Mouse (Mus musculus): Measurements from ENCODE around the gene Capn1. TPM values are rescaled to one million over a fixed set of nuclear protein-coding genes. Genes with fewer than 3 reads are reported as not detected.

The Capn1 gene
- total and polyA plus RNA-seq, 2 experiments from 2014 or later, result 3.3 to 7.7 TPM

DNA sequence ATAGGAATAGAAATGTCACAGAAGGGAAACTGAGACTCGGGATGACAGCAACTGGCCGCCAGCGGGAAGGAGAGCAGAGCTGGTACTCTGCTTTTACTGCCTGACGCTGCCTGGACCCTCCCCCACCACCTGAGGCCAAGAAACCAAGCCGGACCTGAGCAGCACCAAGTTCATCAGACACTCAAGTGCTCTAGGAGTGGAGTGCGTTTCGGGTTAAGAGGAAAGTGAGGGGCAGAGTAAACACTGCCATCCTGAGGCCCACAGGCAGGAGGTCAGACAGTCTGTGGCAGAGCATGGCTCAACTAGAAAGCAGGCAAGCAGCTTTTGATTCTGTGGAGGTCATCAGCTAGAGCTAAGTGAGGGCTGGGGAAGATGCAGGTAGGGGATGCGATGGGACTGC lies 7.4 kb upstream of the Capn1 start:
- no peaks in the 10 kb centered on the region for H3K36me3 ChIP-seq (ENCODE audit: insufficient read depth)
- H3K9ac ChIP-seq, result no peak overlapping the region

DNA sequence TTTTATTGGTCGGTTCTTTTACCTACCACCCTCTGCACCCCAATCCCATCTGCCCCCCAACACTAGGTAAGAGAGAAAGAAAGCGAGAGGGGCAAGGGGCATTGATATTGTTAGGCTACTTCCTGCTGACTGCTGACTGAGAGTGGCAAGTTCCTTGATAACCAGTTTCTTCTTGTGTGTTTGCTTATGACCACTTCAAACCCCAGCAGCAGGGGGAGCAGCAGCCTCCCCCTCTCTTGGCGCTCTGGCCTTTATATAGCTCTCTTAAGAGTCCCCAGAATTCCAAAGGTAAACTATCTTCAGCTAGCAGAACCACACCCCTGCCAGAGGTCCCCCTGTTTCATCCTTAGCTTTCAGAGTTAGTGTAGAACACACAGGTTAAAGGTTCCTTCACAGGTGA lies 4.6 kb upstream of the Capn1 start:
- Histone ChIP-seq H3K27ac (ENCODE audit: low read depth, low read length) (no peak overlapping the region), H3K9ac (no peak overlapping the region), H3K9me3 (ENCODE audit: low read length) (no peaks in the 10 kb centered on the region), H3K4me3 (ENCODE audit: low read depth, low read length) (no peak overlapping the region), H3K4me2 (ENCODE audit: low read depth) (no peak overlapping the region), H3K36me3 (ENCODE audit: insufficient read depth) (no peaks in the 10 kb centered on the region), H3K4me1 (ENCODE audit: insufficient read depth) (no peaks in the 10 kb centered on the region; the same call in 1 of the 2 replicates), H3K27me3 (ENCODE audit: insufficient read depth, low read length) (no peaks in the 10 kb centered on the region; the same call in 1 of the 2 replicates)
- no peak for TF ChIP-seq CTCF (IDR thresholded peaks at IDR 0.05; ENCODE audit: low read depth)
- WGBS, result 54% methylated on average over 3 of the region's 3 CpGs
- ATAC-seq (no peak), DNase-seq (no peak)

More for the DNA sequence above, 7.4 kb upstream of the Capn1 start:
- ATAC-seq (no peak), DNase-seq (no peak)
- H3K9me3 ChIP-seq (ENCODE audit: low read length), result no peaks in the 10 kb centered on the region
- H3K4me2 ChIP-seq (ENCODE audit: low read depth), result no peak overlapping the region
- no peak overlapping the region for H3K27ac ChIP-seq (ENCODE audit: low read depth, low read length)
- H3K4me1 ChIP-seq (ENCODE audit: insufficient read depth), result no peaks in the 10 kb centered on the region
- no peak for TF ChIP-seq CTCF (IDR thresholded peaks at IDR 0.05; ENCODE audit: low read depth)
- H3K27me3 ChIP-seq (ENCODE audit: insufficient read depth, low read length), result no peaks in the 10 kb centered on the region
- 72% methylated on average over 8 of the region's 8 CpGs for WGBS
- H3K4me3 ChIP-seq (ENCODE audit: low read depth, low read length), result no peak overlapping the region

DNA sequence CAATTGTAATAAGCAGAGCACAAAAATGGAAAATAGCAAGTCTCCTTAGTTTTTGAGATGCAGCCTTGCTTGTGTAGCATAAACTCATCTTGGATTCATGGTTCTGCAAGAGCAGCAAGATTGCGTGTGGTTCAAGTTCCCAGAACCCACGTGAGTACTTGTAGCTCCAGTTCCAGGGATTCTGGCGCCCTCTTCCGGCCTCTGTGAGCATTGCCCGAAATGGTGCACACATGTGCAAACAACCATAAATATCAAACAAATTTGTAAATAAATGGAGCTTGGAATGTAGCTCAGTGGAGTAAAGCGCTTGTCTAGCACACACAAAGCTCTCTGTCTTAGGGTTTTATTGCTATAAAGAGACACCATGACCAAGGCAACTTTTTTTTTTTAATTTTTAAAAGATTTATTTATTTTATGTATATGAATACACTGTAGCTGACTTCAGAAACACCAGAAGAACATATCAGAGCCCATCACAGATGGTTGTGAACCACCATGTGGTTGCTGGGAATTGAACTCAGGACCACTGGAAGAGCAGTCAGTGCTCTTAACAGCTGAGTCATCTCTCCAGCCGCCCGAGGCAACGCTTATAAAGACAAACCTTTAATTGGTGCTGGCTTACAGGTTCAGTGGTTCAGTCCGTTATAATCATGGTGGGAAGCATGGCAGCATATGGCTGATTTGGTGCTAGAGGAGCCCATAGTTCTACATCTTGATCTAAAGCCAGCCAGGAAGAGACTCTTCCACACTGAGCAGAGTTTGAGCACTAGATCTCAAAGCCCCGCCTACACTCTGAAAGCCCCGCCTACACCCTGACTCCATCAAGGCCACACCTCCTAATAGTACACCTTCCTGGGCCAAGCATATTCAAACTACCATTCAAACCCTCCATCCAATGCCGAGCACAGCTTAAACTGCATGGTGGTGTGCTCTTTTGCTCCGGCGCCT lies 2.7 kb upstream of the Capn1 start:
- peak; percentile 88 for DNase-seq
- WGBS, result 29% methylated on average over 15 of the region's 15 CpGs
- H3K4me2 ChIP-seq (ENCODE audit: low read depth), result no peak overlapping the region
- H3K27me3 ChIP-seq (ENCODE audit: insufficient read depth, low read length), result no peaks in the 10 kb centered on the region; the same call in 1 of the 2 replicates
- H3K9ac ChIP-seq, result no peak overlapping the region; the same call in 1 of the 2 replicates
- no peaks in the 10 kb centered on the region for H3K36me3 ChIP-seq (ENCODE audit: insufficient read depth)
- TF ChIP-seq CTCF (IDR thresholded peaks at IDR 0.05; ENCODE audit: low read depth), result peak; percentile 87
- H3K9me3 ChIP-seq (ENCODE audit: low read length), result no peaks in the 10 kb centered on the region
- no peaks in the 10 kb centered on the region; the same call in 1 of the 2 replicates for H3K4me1 ChIP-seq (ENCODE audit: insufficient read depth)
- no peak overlapping the region for H3K4me3 ChIP-seq (ENCODE audit: low read depth, low read length)
- peak; percentile 68; the same call in 1 of the 2 replicates for ATAC-seq
- H3K27ac ChIP-seq (ENCODE audit: low read depth, low read length), result no peak overlapping the region

DNA sequence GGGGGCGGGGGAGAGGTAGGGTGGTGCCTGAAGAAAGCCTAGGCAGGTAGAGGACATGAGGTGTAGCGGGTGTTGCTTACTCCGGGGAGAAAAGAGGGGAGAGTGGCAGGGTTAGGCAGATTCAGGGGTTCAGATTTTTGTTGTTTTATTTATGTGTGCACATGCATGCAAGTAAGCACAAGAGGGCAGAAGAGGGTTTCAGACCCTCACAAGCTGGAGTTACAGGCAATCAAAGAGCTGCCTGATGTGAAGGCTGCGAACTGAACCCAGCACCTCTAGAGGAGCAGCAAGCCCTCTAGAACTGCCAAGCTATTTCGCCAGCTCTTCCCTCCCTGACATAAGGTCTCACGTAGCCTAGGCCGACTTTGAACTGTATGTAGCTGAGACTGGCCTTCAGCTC lies 835 bp upstream of the Capn1 start:
- DNase-seq, result peak; percentile 17
- H3K4me3 ChIP-seq (ENCODE audit: low read depth, low read length), result no peak overlapping the region
- no peaks in the 10 kb centered on the region; the same call in 1 of the 2 replicates for H3K27me3 ChIP-seq (ENCODE audit: insufficient read depth, low read length)
- peak overlapping the region; percentile 76 for H3K4me2 ChIP-seq (ENCODE audit: low read depth)
- peak; percentile 36 for TF ChIP-seq CTCF (IDR thresholded peaks at IDR 0.05; ENCODE audit: low read depth)
- no peak for ATAC-seq
- H3K9ac ChIP-seq, result no peak overlapping the region
- H3K9me3 ChIP-seq (ENCODE audit: low read length), result no peaks in the 10 kb centered on the region
- no peaks in the 10 kb centered on the region for H3K36me3 ChIP-seq (ENCODE audit: insufficient read depth)
- H3K4me1 ChIP-seq (ENCODE audit: insufficient read depth), result no peaks in the 10 kb centered on the region; the same call in 1 of the 2 replicates
- 44% methylated on average over 7 of the region's 7 CpGs for WGBS
- no peak overlapping the region for H3K27ac ChIP-seq (ENCODE audit: low read depth, low read length)

DNA sequence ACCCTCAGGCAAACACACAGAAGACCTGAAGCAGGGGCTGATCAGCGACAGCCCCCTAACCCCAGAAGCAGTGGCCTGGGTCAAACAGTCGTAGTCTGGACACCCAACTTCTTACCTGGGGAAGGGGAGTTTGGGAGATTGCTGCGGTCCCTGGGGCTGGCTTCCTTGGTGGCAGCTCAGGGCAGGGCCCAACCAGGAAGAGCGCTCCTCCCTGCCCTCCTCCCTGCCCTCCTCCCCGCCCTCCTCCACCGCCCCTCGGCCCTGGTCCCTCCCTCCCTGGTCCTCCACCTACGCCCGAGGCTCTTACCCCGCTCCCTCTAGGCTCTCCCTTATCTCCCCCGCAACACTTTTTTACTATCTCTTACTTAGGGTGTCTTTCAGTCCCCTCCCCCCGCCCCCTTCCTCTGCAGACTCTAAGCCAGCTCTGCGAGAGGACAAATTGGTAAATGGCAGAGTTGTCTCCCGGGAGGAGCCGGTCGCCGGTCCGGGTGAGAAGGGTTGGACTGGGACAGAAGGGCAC lies 646 bp downstream of the Capn1 start:
- TF ChIP-seq CTCF (IDR thresholded peaks at IDR 0.05; ENCODE audit: low read depth), result no peak
- Histone ChIP-seq H3K4me2 (ENCODE audit: low read depth) (peak overlapping the region; percentile 76), H3K27me3 (ENCODE audit: insufficient read depth, low read length) (no peaks in the 10 kb centered on the region; the same call in 1 of the 2 replicates), H3K9ac (peak overlapping the region; percentile 58), H3K4me3 (ENCODE audit: low read depth, low read length) (peak overlapping the region; percentile 44), H3K9me3 (ENCODE audit: low read length) (no peaks in the 10 kb centered on the region), H3K27ac (ENCODE audit: low read depth, low read length) (no peak overlapping the region), H3K4me1 (ENCODE audit: insufficient read depth) (no peaks in the 10 kb centered on the region; the same call in 1 of the 2 replicates), H3K36me3 (ENCODE audit: insufficient read depth) (no peaks in the 10 kb centered on the region)
- WGBS, result 5% methylated on average over 15 of the region's 18 CpGs
- ATAC-seq (peak; percentile 54; the same call in 1 of the 2 replicates), DNase-seq (peak; percentile 12)

DNA sequence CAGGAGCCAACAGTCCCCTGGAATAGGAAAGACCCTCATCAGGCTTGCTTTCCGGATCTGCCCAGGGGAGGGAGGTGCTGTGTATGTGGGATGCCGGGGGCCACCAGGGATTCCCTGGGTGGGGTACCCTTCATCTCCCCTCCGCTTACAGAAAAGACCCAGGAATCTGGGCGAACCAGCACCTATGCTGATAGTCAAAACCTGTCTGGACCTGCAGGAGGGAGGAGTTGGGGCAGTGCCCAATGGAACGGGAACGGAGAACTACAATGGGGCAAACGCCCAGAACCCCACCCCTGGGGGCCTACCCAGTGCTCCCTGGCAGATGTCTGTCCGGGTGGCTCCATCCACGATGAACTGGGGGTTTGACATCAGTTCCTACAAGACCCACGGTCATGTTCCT lies 2.0 kb downstream of the Capn1 start:
- H3K4me3 ChIP-seq (ENCODE audit: low read depth, low read length), result no peak overlapping the region
- no peaks in the 10 kb centered on the region; the same call in 1 of the 2 replicates for H3K27me3 ChIP-seq (ENCODE audit: insufficient read depth, low read length)
- no peaks in the 10 kb centered on the region for H3K36me3 ChIP-seq (ENCODE audit: insufficient read depth)
- ATAC-seq (no peak), DNase-seq (no peak)
- H3K4me1 ChIP-seq (ENCODE audit: insufficient read depth), result no peaks in the 10 kb centered on the region; the same call in 1 of the 2 replicates
- H3K9ac ChIP-seq, result no peak overlapping the region
- no peak for TF ChIP-seq CTCF (IDR thresholded peaks at IDR 0.05; ENCODE audit: low read depth)
- no peaks in the 10 kb centered on the region for H3K9me3 ChIP-seq (ENCODE audit: low read length)
- H3K27ac ChIP-seq (ENCODE audit: low read depth, low read length), result no peak overlapping the region
- WGBS, result 90% methylated on average over 10 of the region's 10 CpGs
- H3K4me2 ChIP-seq (ENCODE audit: low read depth), result no peak overlapping the region

DNA sequence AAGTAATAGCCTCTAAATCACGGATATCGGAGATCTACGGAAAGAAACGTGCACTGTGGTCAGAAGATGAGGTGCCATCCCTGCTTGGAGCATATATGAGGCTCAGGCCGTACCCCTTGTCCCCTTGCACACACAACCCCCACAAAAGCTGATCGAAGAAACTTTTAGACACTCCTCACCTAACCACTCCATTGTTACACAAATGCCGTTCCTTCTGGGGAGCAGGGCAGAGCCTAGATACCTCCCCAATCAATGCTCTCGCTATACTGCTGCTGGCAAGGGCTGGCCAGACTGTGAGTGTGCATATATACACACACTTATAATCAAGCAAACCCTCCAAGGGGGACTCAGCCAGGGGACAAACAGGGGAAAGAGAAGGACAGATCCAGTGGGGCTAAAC lies 6.6 kb downstream of the Capn1 start:
- H3K27me3 ChIP-seq (ENCODE audit: insufficient read depth, low read length), result no peaks in the 10 kb centered on the region
- H3K9ac ChIP-seq, result no peak overlapping the region
- no peak overlapping the region for H3K4me2 ChIP-seq (ENCODE audit: low read depth)
- H3K9me3 ChIP-seq (ENCODE audit: low read length), result no peaks in the 10 kb centered on the region
- DNase-seq (no peak), ATAC-seq (no peak)
- WGBS, result 69% methylated on average over 8 of the region's 8 CpGs
- H3K4me1 ChIP-seq (ENCODE audit: insufficient read depth), result no peaks in the 10 kb centered on the region
- no peak overlapping the region for H3K4me3 ChIP-seq (ENCODE audit: low read depth, low read length)
- H3K36me3 ChIP-seq (ENCODE audit: insufficient read depth), result no peaks in the 10 kb centered on the region
- TF ChIP-seq CTCF (IDR thresholded peaks at IDR 0.05; ENCODE audit: low read depth), result no peak
- H3K27ac ChIP-seq (ENCODE audit: low read depth, low read length), result no peak overlapping the region

Measured in forebrain, postnatal 0 days (tissue).